28 mouse cellular contexts compared by ENCODE assay signal in genomic region chr14:100924880-100925279, GRCm38 (mm10).
"Had no signal": no experiment of that assay in that cellular context is flagged by ENCODE, and none has a peak within 500 bp of the region (broad histone marks: within the 10 kb centered on the region; RNA-seq: fewer than 3 reads in every experiment).

No protein-coding gene starts in this region.

- H3K27ac ChIP-seq: embryonic facial prominence, embryonic 10.5 days; embryonic facial prominence, embryonic 12.5 days; embryonic facial prominence, embryonic 13.5 days; embryonic facial prominence, embryonic 15.5 days; forebrain, embryonic 10.5 days; forebrain, embryonic 12.5 days; forebrain, embryonic 13.5 days; forebrain, embryonic 15.5 days; gastrocnemius, adult 2 months had no signal

- ATAC-seq: forebrain, embryonic 13.5 days; forebrain, embryonic 14.5 days; forebrain, embryonic 15.5 days; forebrain, embryonic 16.5 days; forebrain, postnatal 0 days had no signal

- H3K36me3 ChIP-seq: embryonic facial prominence, embryonic 10.5 days; embryonic facial prominence, embryonic 12.5 days; embryonic facial prominence, embryonic 13.5 days; embryonic facial prominence, embryonic 15.5 days; forebrain, embryonic 10.5 days; forebrain, embryonic 12.5 days; forebrain, embryonic 15.5 days had no signal

- H3K27me3 ChIP-seq: embryonic facial prominence, embryonic 12.5 days; embryonic facial prominence, embryonic 13.5 days; embryonic facial prominence, embryonic 15.5 days; forebrain, embryonic 12.5 days; forebrain, embryonic 13.5 days; forebrain, embryonic 15.5 days had no signal

- H3K4me3 ChIP-seq: embryonic facial prominence, embryonic 10.5 days; embryonic facial prominence, embryonic 12.5 days; embryonic facial prominence, embryonic 13.5 days; embryonic facial prominence, embryonic 15.5 days; erythroblast, embryonic 14.5 days; forebrain, embryonic 10.5 days; forebrain, embryonic 12.5 days; forebrain, embryonic 13.5 days; forebrain, embryonic 15.5 days; gastrocnemius, adult 2 months had no signal

- H3K9ac ChIP-seq: embryonic facial prominence, embryonic 12.5 days; embryonic facial prominence, embryonic 13.5 days; embryonic facial prominence, embryonic 15.5 days; forebrain, embryonic 12.5 days; forebrain, embryonic 13.5 days; forebrain, embryonic 15.5 days; forebrain, postnatal 0 days had no signal

- H3K4me1 ChIP-seq: embryonic facial prominence, embryonic 12.5 days; embryonic facial prominence, embryonic 13.5 days; embryonic facial prominence, embryonic 15.5 days; forebrain, embryonic 10.5 days; forebrain, embryonic 12.5 days; forebrain, embryonic 13.5 days; forebrain, embryonic 15.5 days had no signal

- H3K9me3 ChIP-seq: embryonic facial prominence, embryonic 10.5 days; embryonic facial prominence, embryonic 12.5 days; embryonic facial prominence, embryonic 13.5 days; embryonic facial prominence, embryonic 15.5 days; forebrain, embryonic 10.5 days; forebrain, embryonic 12.5 days; forebrain, embryonic 13.5 days; forebrain, embryonic 15.5 days had no signal

- DNase-seq: cerebellum, adult 2 months; cerebellum, adult 8-10 months; cerebellum, adult 9-10 months; cerebellum, adult 9-11 months; cerebellum, postnatal 10 days; cerebellum, postnatal 14 days; cerebellum, postnatal 25 days; cerebellum, postnatal 36 days; embryo, embryonic 11 days; forebrain, postnatal 0 days; gastrocnemius, adult 2 months; gastrocnemius, postnatal 10 days; gastrocnemius, postnatal 14 days; gastrocnemius, postnatal 25 days; gastrocnemius, postnatal 36 days; heart, adult 11 months; heart, adult 18-20 months had no signal

- H3K4me2 ChIP-seq: embryonic facial prominence, embryonic 12.5 days; embryonic facial prominence, embryonic 13.5 days; embryonic facial prominence, embryonic 15.5 days; forebrain, embryonic 12.5 days; forebrain, embryonic 13.5 days; forebrain, embryonic 15.5 days had no signal
